Mouse (Mus musculus): ENCODE results near the gene Tmed8.
"Not testable (repeated sequence)": the region's sequence is repeated elsewhere in the genome, so short reads cannot be mapped to it uniquely, and the experiment has no call there.

DNA sequence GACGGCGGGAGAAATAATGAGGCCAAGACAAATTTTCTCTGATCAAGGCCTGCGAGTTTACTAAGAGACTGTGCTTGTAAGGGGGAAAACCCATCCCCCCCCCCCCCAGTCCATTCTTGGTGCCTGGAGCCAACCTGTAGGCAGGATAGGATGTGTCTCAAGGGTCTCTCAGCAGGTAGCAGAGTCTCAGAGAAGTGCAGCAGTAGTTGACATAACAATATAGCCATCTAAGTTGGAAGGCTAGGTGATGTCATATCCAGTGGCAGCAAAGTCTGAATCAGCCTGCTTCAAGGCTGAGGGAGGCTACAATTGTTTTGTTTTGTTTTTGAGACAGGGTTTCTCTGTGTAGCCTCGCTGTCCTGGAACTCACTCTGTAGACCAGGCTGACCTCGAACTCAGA lies 5.5 kb upstream of the Tmed8 start:
- not testable (repeated sequence) for TF ChIP-seq POLR2AphosphoS5 (IDR thresholded peaks at IDR 0.05; ENCODE audit: insufficient replicate concordance, low read depth, low read length); CTCF (IDR thresholded peaks at IDR 0.05; ENCODE audit: low read depth, low read length); GATA1 (IDR thresholded peaks at IDR 0.05; ENCODE audit: borderline replicate concordance, low read length)

Data from G1E (cell line).